Mouse (Mus musculus) left cerebral cortex, adult 9 months (tissue): Measurements from ENCODE around the gene Olfr963.
"Not testable (repeated sequence)": the region's sequence is repeated elsewhere in the genome, so short reads cannot be mapped to it uniquely, and the experiment has no call there.

Source experiments
- DNase-seq, 2 experiments: peaks; one replicate each; pipeline ENCODE4 v3.0.0; 2022; ENCODE audit warnings: low spot score in 2 of 2

The Olfr963 gene

DNA sequence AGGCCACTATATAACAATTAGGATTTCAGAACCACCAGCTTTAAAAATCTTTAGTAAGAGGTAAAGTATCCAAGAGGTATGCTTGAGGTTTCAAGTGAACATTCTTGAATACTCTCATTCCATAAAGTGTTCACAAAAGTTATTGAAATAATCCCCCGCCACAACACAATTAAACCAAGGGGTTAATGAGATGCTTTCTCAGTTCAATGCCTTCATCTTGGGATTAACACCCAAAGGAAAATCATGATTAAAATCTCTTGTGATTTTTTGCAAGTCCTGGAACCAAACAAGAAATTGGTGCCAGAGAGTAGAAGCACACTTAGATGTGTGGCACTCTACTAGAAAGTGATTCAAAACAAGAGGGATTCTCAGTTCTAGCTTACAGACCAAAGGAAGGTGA is at the start of gene Olfr963:
TSS of gene Olfr963 (plus strand) at position 301 of the 400 bp plus-strand sequence.
- no peak for DNase-seq

DNA sequence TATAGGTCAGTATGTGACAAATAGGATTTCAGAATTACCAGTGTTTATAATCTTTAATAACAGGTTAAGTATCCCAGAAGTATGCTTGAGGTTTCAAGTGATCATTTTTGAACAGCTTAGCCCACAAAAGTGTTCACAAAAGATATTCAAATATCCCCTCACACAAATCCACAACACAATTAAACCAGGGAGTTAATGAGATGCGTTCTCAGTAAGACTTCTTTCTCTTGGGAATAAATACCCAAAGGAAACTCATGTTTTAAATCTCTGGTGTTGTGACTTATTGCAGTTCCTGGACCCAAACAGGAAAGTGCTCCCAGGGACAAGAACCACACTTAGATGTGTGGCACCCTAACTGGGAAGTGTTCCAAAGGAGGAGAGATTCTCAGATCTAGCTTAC is 45.9 kb upstream of the Olfr963 start, which contains the start of gene Olfr960:
TSS of gene Olfr960 (plus strand) at position 301 of the 400 bp plus-strand sequence.
- no peak for DNase-seq

DNA sequence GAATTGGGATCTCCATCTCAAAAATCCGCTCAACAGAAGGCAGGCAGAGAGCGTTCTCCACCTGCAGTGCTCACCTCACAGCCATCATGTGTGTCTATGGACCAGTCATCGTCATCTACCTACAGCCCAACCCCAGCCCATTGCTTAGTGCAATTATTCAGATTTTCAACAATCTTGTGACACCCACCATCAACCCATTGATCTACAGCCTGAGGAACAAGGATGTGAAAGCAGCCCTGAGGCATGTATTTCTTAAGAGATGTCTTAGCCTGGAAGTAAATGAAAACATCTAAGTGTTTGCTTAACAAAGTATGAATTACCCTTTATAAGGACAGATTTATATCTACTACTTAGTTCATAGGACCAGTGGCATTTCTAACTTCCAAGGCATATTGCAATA is 43.2 kb upstream of the Olfr963 start:
- no peak for DNase-seq

DNA sequence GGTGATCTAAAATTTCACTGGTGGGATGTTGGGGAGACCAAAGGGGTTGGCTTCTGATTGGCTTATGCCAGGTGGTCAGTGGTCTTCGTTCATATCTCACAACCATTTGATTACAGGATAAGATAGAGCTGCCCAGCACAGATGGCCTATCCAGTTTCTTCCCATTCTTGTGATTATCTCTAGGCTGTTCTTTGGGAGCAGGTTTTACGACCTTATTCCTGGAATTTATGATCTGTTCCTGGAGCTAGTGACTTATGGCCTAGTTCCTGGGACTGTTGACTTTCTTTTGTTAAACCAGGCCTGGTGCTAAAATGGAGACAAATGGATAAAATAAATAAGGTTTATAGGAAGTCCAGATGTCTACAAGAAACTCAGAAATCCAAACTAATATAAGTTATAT is 42.3 kb upstream of the Olfr963 start:
- DNase-seq = no peak

DNA sequence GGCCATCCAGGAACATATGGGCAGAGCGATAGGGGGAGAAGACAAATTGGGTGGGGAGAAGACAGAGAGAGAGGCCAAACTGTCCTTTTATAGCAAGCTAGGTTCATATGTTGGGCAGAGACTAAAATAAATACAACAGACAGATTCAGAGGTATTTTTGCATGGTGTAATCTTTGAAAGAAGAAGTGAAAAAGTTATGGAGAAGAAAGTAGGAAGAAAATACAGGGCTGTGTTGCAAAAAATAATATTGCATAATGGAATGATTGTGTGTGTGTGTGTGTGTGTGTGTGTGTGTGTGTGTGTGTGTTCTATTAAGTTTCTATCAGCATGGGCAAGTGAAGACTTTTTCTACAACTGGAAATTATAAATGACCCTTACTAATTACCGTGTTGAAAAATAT is 37.9 kb upstream of the Olfr963 start:
- no peak for DNase-seq

DNA sequence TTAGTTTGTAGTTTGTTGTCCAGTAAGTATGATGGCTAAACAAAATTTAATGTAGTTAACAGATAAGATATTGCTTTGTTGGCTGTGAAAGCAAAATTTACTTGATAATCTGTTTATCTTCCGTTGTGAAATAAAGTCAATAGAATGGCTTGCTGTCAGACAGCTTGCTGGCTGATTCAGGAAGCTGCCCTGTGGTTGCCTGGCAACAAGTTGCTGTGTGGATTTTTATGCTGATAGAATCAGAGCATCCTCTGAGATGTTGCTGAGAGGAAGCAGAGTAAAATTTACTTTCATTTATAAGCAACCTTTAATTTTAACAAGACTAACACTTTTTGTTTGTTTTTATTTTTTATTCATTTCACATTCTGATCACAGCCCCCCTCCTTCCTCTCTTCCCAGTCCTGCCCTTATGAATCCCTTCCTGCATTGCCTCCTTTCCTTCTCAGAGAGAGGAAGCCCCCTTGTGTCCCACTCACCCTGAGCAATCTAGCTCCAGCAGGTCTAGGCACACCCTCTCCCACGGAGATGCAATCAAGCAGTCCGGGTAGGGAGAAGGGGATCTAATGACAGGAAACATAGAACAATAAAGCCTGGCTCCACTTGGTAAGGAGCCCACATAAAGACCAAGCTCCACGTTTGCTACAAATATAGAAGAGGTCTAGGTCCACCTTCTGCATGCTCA is 33.0 kb upstream of the Olfr963 start:
- DNase-seq = no peak

DNA sequence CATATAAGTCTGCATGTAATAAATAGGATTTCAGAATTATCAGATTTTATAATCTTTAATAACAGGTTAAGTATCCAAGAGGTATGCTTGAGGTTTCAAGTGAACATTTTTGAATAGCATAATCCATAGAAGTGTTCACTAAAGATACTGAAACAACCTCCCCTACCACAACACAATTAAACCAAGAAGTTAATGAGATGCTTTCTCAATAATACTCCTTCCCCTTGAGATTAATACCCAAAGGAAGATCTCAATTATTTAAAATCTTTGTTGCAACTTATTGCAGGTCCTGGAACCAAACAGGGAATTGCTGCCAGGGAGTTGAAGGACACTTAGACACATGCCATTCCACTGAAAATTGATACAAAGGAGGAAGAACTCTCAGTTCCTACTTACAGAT is 22.2 kb upstream of the Olfr963 start, which contains the start of gene Olfr961:
TSS of gene Olfr961 (plus strand) at position 301 of the 400 bp plus-strand sequence.
- no peak for DNase-seq

DNA sequence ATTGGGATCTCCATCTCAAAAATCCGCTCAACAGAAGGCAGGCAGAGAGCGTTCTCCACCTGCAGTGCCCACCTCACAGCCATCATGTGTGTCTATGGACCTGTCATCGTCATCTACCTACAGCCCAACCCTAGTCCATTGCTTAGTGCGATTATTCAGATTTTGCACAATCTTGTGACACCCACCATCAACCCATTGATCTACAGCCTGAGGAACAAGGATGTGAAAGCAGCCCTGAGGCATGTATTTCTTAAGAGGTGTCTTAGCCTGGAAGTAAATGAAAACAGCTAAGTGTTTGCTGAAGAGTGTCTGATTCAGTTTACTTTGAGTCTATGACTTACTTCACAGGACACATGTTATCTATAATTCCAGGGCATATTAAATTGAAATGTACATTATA is 19.6 kb upstream of the Olfr963 start:
- no peak for DNase-seq

DNA sequence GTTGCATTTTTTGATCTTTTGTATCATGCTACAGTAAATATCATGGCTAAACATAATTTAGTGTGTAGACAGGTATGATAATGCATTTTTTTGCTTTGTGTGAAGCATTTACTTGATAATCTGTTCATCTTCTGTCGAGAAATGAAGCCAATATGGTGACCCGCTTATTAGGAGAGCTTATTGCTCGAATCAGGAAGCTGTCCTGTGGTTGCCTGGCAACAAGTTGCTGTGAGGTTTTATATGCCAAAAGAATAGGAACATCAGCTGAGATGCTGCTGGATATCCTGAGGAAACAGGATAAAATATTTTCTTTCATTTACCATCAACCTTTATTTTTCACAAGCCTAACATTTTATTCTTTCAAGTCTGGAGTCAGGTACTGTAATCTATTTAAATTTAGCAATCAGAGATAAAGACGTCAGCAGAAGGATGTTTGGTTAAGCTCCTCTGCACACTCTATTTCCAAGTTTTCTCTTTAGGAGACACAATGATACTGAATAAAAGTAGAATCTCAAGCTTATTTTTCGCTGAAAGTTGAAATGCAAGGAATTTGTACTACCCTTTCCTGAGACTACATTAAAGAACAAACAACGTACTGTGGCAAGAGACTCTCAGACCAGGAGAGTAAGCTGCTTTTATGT is 12.1 kb upstream of the Olfr963 start:
- DNase-seq = no peak

DNA sequence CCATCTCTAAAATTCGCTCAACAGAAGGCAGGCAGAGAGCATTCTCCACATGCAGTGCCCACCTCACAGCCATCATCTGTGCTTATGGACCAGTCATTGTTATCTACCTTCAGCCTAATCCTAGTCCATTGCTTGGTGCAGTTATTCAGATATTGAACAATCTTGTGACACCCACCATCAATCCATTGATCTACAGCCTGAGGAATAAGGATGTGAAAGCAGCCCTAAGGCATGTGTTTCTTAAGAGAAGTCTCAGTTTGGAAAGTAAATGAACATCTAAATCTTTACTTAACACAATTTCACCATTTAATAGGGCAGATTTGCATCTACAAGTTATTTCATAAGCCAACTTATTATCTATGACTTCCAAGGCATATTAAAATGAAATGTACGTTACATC is 2.7 kb downstream of the Olfr963 start:
- no peak for DNase-seq

DNA sequence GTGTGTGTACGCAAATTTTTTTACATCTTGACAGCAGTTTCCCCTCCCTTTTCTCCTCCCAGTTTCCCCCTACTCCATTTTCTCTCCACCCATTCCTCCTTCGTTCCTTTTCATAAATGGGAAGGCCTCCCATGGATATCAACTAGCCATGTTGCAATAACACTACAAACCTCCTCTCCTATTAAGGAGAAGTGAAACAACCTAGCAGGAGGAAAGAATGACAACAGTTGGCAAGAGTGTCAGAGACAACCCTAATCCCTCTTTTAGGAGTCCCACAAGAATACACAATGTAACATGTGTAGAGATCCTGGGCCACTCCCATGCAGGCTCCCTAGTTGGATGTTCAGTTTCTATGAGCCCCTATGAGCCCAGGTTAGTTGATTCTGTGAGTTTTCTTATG is 7.8 kb downstream of the Olfr963 start:
- no peak for DNase-seq

DNA sequence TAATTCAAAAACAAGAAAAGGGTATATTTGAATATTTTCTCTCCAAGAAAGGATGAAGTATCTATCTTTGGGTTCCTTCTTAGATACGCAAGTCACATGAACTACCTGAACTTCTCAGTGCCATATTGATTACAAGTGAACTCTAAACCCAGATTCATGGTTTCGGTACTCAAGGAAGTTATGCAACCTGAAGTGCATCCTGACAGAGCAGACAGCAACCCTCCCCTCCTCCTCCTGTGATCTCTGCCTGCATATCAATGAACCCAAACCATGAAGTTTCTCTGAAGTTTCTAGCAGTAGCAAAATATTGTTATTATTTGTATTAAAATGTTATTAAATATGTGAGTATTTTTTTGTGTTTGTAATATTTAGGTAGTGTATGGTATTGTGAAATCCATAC is 11.6 kb downstream of the Olfr963 start:
- DNase-seq = no peak

DNA sequence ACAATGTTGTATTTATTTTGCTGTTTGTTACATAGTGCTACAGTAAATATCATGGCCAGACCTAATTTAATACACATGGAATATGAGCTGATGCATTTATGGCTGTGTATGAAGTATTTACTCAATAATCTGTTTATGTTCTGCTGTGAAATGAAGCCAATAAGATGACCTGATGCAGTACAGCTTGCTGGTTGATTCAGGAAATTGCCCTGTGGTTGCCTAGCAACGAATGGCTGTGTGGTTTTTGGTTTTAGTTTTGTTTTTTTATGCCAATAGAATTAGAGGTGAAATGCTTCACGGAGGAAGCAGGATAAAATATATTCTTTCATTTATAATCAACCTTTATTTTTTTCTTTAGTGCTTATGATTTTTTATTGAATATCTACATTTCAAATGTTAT is 12.3 kb downstream of the Olfr963 start:
- no peak for DNase-seq

DNA sequence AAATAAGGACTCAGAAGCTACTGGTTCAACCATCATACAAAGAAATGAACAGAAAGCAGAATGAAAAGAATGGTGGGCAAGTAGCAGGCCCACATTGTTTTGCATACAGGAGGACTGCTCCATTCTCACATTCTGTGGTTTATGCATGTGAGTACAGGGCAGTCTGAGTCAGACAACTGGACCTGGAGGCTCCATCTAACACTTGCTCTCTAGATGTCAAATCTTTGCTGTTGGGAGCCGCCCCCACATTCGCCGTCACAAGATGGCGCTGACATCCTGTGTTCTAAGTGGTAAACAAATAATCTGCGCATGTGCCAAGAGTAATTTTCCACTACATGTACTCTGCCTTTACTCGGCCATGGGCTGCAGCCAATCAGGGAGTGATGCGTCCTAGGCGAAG is 34.1 kb downstream of the Olfr963 start:
- DNase-seq = not testable (repeated sequence)

DNA sequence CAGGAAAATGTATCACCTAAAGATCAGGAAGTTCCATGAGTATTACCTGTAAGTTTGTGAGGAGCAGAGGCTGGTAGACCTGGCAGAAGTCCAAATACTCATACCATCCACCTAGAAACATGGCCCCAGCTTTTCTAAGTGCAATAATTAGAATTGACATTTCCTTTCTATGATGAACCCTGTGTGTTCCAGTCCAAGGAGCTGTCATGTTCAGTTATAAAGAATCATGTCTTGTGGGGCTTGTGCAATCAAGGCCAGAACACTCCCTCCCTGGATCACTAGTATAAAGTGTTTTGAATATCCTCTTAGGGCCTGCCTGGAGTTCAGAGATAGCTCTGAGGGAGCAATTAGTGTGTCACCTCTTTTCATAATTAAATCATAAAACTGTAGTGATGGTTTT is 40.0 kb downstream of the Olfr963 start, which contains the start of gene Olfr149:
TSS of gene Olfr149 (minus strand) at position 101 of the 400 bp plus-strand sequence.
- DNase-seq = no peak

DNA sequence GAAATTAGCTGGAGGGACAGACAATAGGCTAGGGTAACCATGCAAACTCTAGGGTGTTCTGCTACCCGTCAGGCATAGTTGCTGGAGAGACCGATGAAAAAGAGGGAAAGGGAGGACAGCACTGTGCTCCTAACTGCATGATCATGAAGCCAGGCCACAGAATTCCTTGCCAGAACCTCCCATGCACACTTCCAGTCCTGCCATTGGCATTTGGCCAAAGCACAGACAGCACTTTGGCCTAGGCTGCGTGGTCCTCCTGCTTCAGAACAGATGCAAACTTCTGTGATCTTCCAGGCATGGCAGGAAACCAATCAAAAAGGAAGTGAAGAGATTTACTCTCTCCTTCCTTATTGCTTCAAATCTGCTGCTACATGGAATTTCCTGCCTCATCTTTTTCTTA is 42.0 kb downstream of the Olfr963 start:
- no peak for DNase-seq

DNA sequence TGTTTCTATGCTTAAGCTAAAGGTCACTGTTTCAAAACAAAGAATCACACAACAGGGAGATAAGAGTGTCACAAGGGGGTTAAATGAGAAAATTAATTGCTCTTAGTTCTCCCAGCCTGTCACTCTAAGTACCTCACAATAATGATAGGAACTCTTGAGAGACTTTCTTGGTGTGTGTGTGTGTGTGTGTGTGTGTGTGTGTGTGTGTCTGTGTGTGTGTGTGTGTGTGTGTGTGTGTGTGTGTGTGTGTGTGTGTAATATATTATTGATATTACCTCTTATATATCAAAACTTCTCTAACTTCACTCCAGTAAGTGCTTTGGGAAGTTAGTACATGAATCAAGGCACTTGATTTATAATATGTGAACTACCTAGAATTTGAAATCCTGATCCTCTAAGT is 44.0 kb downstream of the Olfr963 start, which contains the start of gene Olfr965:
TSS of gene Olfr965 (plus strand) at position 301 of the 400 bp plus-strand sequence.
- no peak for DNase-seq
